Mouse (Mus musculus): ENCODE data around the gene Car3.
"Not testable (repeated sequence)": the region's sequence is repeated elsewhere in the genome, so short reads cannot be mapped to it uniquely, and the experiment has no call there.

The Car3 gene

GRCm38 (mm10) chr3:14863022-14863711 is at the start of gene Car3:
Gene Car3, plus strand, starts transcription at chr3:14863512.
- no peak for DNase-seq (ENCODE audit: low read depth, low spot score)

GRCm38 (mm10) chr3:14815396-14815795 is 47.9 kb upstream of the Car3 start:
- DNase-seq (ENCODE audit: low read depth, low spot score): not testable (repeated sequence)

- no peak for DNase-seq (ENCODE audit: low read depth, low spot score)
Measured at GRCm38 (mm10) chr3:14819844-14820504, 43.3 kb upstream of the Car3 start.

- DNase-seq (ENCODE audit: low read depth, low spot score): no peak
Measured at GRCm38 (mm10) chr3:14828896-14829295, 34.4 kb upstream of the Car3 start.

- DNase-seq (ENCODE audit: low read depth, low spot score): no peak
Measured at GRCm38 (mm10) chr3:14831219-14831835, 32.0 kb upstream of the Car3 start.

GRCm38 (mm10) chr3:14832766-14833165 is 30.5 kb upstream of the Car3 start:
- DNase-seq (ENCODE audit: low read depth, low spot score): no peak

- no peak for DNase-seq (ENCODE audit: low read depth, low spot score)
Measured at GRCm38 (mm10) chr3:14838936-14839335, 24.4 kb upstream of the Car3 start.

- DNase-seq (ENCODE audit: low read depth, low spot score): no peak
Measured at GRCm38 (mm10) chr3:14839466-14840118, 23.7 kb upstream of the Car3 start.

GRCm38 (mm10) chr3:14848587-14849254 is 14.6 kb upstream of the Car3 start:
- no peak for DNase-seq (ENCODE audit: low read depth, low spot score)

- no peak for DNase-seq (ENCODE audit: low read depth, low spot score)
Measured at GRCm38 (mm10) chr3:14853966-14854365, 9.3 kb upstream of the Car3 start.

- DNase-seq (ENCODE audit: low read depth, low spot score): no peak
Measured at GRCm38 (mm10) chr3:14854446-14854845, 8.9 kb upstream of the Car3 start.

- no peak for DNase-seq (ENCODE audit: low read depth, low spot score)
Measured at GRCm38 (mm10) chr3:14857874-14858273, 5.4 kb upstream of the Car3 start.

- no peak for DNase-seq (ENCODE audit: low read depth, low spot score)
Measured at GRCm38 (mm10) chr3:14860291-14860690, 3.0 kb upstream of the Car3 start.

GRCm38 (mm10) chr3:14861165-14861564 is 2.1 kb upstream of the Car3 start:
- no peak for DNase-seq (ENCODE audit: low read depth, low spot score)

- DNase-seq (ENCODE audit: low read depth, low spot score): no peak
Measured at GRCm38 (mm10) chr3:14861787-14862186, 1.5 kb upstream of the Car3 start.

GRCm38 (mm10) chr3:14862654-14863021 is 674 bp upstream of the Car3 start:
- DNase-seq (ENCODE audit: low read depth, low spot score): no peak

- no peak for DNase-seq (ENCODE audit: low read depth, low spot score)
Measured at GRCm38 (mm10) chr3:14863922-14864321, 610 bp downstream of the Car3 start.

- DNase-seq (ENCODE audit: low read depth, low spot score): no peak
Measured at GRCm38 (mm10) chr3:14865941-14866340, 2.6 kb downstream of the Car3 start.

- DNase-seq (ENCODE audit: low read depth, low spot score): no peak
Measured at GRCm38 (mm10) chr3:14869779-14870178, 6.5 kb downstream of the Car3 start.

GRCm38 (mm10) chr3:14870528-14870927 is 7.2 kb downstream of the Car3 start:
- no peak for DNase-seq (ENCODE audit: low read depth, low spot score)

- no peak for DNase-seq (ENCODE audit: low read depth, low spot score)
Measured at GRCm38 (mm10) chr3:14871386-14871785, 8.1 kb downstream of the Car3 start.

Measured in telencephalon, adult 2 months (tissue).